Mouse (Mus musculus): ENCODE data around the gene Ttc23. TPM values are rescaled to one million over a fixed set of nuclear protein-coding genes. Genes with fewer than 3 reads are reported as not detected.
A peak's percentile ranks its signal among the peaks of the same experiment; 100 is the strongest.

Gene Ttc23
- polyA plus RNA-seq, 1 experiment from 2014 or later, result 34.1 TPM

DNA sequence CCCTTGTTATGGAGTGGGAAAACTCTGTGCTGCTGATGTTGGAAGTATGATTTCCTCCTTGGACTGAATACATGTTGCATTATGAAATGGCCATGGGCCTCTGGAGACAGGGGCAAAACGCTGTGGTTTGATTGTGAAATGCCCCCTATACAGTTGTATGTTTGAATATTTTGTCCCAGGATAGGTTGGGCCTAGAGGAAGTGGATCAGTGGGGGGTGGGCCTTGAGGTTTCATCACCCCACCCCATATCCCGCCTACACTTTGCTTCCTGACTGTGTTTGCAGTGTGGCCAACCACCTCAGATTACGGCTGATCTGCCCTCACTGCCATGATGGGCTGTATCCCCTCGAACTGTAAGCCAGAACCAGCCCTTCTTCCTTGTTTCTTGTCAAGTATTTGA is 81.0 kb downstream of the Ttc23 start:
- H3K9ac ChIP-seq, result no peak overlapping the region
- H3K9me3 ChIP-seq, result no peaks in the 10 kb centered on the region
- H3K27ac ChIP-seq, result no peak overlapping the region
- H3K4me2 ChIP-seq, result no peak overlapping the region
- no peaks in the 10 kb centered on the region for H3K27me3 ChIP-seq
- H3K4me3 ChIP-seq, result no peak overlapping the region
- WGBS, result 95% methylated on average over 4 of the region's 4 CpGs
- no peaks in the 10 kb centered on the region for H3K4me1 ChIP-seq
- ATAC-seq (ENCODE audit: insufficient number of reproducible peaks, low FRiP score, low TSS enrichment, low read depth), result no peak
- H3K36me3 ChIP-seq, result peaks cover 45% of the 10 kb centered on the region

DNA sequence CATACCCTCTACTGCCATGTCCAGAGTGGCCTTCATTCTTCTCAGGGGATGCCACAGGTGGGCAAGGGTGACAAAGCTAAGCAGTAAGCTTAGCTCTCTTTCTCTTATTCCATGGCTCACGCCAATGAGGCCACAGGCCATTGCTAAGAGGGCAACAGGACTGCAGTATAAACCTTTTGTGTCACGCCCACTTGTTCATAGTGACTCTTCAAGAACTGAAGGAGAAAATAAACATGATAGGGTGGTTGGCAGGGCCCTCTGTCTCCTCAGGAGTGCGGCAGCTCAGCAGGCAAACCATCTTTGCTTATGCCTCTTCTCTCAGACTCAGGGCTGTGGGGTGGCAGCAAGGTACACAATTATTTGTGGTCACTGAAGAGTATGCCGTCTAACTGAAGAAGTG is 81.6 kb downstream of the Ttc23 start:
- ATAC-seq (ENCODE audit: insufficient number of reproducible peaks, low FRiP score, low TSS enrichment, low read depth), result no peak
- Histone ChIP-seq H3K4me1 (no peaks in the 10 kb centered on the region), H3K36me3 (peaks cover 45% of the 10 kb centered on the region), H3K27ac (no peak overlapping the region), H3K4me2 (no peak overlapping the region), H3K9ac (no peak overlapping the region), H3K4me3 (no peak overlapping the region), H3K9me3 (no peaks in the 10 kb centered on the region), H3K27me3 (no peaks in the 10 kb centered on the region)
- 93% methylated on average over 4 of the region's 4 CpGs for WGBS

DNA sequence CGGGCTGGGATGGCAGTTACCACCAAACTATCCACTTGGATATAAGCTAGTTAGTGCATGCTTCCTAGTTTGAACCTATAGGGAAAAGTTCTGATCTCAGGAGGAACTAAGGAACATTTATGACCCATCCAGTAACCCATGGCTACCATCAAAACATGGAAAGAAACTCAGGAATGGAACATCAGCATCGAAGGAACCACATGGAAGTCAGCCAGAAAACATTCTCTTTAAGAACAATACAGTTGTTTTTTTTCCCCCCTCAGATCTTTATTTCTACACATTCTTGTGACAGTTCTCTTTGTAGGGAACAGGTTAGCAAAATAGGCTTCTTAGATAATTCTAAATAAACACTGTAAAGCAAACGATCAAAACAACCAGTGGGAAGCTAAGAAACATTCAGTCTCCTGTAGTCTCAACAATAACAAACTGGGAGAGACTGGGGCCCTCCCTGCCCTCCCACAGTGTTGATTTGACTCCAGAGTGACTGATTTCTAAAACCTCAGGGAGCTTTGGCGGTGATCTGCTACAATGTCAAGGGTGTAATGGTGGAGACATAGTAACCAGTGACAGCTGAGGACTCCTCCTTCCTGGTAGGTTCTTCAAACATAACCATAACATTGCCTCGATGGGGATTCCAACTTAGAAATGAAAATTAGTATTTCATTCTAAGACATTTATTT is 83.4 kb downstream of the Ttc23 start:
- ATAC-seq (ENCODE audit: insufficient number of reproducible peaks, low FRiP score, low TSS enrichment, low read depth), result no peak
- WGBS, result 65% methylated on average over 5 of the region's 5 CpGs

GRCm38 (mm10) chr7:67732276-67732675 is 85.1 kb downstream of the Ttc23 start:
- Histone ChIP-seq H3K27ac (no peak overlapping the region), H3K9me3 (no peaks in the 10 kb centered on the region), H3K27me3 (no peaks in the 10 kb centered on the region), H3K9ac (no peak overlapping the region), H3K36me3 (peaks cover 28% of the 10 kb centered on the region), H3K4me2 (no peak overlapping the region), H3K4me1 (no peaks in the 10 kb centered on the region), H3K4me3 (no peak overlapping the region)
- 76% methylated on average over 4 of the region's 4 CpGs for WGBS
- no peak for ATAC-seq (ENCODE audit: insufficient number of reproducible peaks, low FRiP score, low TSS enrichment, low read depth)

More for the DNA sequence above, 83.4 kb downstream of the Ttc23 start:
- H3K9ac ChIP-seq, result no peak overlapping the region
- H3K4me3 ChIP-seq, result no peak overlapping the region
- H3K27ac ChIP-seq, result no peak overlapping the region
- H3K9me3 ChIP-seq, result no peaks in the 10 kb centered on the region
- no peaks in the 10 kb centered on the region for H3K4me1 ChIP-seq
- H3K27me3 ChIP-seq, result no peaks in the 10 kb centered on the region
- H3K36me3 ChIP-seq, result peaks cover 45% of the 10 kb centered on the region
- H3K4me2 ChIP-seq, result no peak overlapping the region

GRCm38 (mm10) chr7:67740382-67740781 is 93.2 kb downstream of the Ttc23 start:
- H3K27me3 ChIP-seq, result no peaks in the 10 kb centered on the region
- 51% methylated on average over 4 of the region's 4 CpGs for WGBS
- peak overlapping the region; percentile 76 for H3K27ac ChIP-seq
- H3K9me3 ChIP-seq, result no peaks in the 10 kb centered on the region
- 0 out of 2 replicates have a peak, but pooled peaks cover under 1% of the 10 kb centered on the region for H3K36me3 ChIP-seq
- peaks cover 24% of the 10 kb centered on the region for H3K4me1 ChIP-seq
- H3K4me2 ChIP-seq, result no peak overlapping the region
- no peak for ATAC-seq (ENCODE audit: insufficient number of reproducible peaks, low FRiP score, low TSS enrichment, low read depth)
- no peak overlapping the region for H3K4me3 ChIP-seq
- H3K9ac ChIP-seq, result no peak overlapping the region

GRCm38 (mm10) chr7:67740796-67741195 is 93.6 kb downstream of the Ttc23 start:
- H3K9me3 ChIP-seq, result no peaks in the 10 kb centered on the region
- H3K27ac ChIP-seq, result peak overlapping the region; percentile 54
- 43% methylated on average over 5 of the region's 5 CpGs for WGBS
- no peak overlapping the region for H3K9ac ChIP-seq
- no peak overlapping the region for H3K4me2 ChIP-seq
- peak; percentile 55 for ATAC-seq (ENCODE audit: insufficient number of reproducible peaks, low FRiP score, low TSS enrichment, low read depth)
- no peaks in the 10 kb centered on the region for H3K27me3 ChIP-seq
- H3K4me3 ChIP-seq, result no peak overlapping the region
- peaks cover 24% of the 10 kb centered on the region for H3K4me1 ChIP-seq
- H3K36me3 ChIP-seq, result no peaks in the 10 kb centered on the region

DNA sequence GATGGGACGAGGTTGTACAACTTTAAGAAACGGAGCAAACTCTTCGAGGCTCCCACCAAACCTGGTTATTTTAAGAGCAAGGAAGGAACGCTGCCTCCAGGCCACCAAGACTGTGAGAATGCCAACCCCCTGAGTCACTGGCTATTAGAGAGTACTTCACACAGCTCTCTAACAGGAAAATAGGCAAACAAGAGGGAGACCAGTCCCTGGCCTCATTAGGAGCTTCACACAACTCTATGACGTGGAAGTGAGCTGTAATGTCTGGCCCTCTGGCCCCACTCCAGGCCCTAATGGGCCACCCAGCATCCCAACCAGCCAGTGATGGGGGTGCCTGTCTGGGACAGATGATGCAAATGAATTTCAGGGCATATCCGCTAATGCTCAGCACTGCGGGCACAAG is 94.5 kb downstream of the Ttc23 start:
- H3K4me2 ChIP-seq, result no peak overlapping the region
- H3K36me3 ChIP-seq, result no peaks in the 10 kb centered on the region
- H3K9me3 ChIP-seq, result no peaks in the 10 kb centered on the region
- 42% methylated on average over 7 of the region's 7 CpGs for WGBS
- H3K4me3 ChIP-seq, result no peak overlapping the region
- no peaks in the 10 kb centered on the region for H3K27me3 ChIP-seq
- H3K9ac ChIP-seq, result no peak overlapping the region
- H3K27ac ChIP-seq, result no peak overlapping the region; the same call in none of the 2 replicates
- peaks cover 24% of the 10 kb centered on the region for H3K4me1 ChIP-seq
- ATAC-seq (ENCODE audit: insufficient number of reproducible peaks, low FRiP score, low TSS enrichment, low read depth), result no peak

GRCm38 (mm10) chr7:67747731-67748305 is 100.6 kb downstream of the Ttc23 start:
- WGBS, result 76% methylated on average over 4 of the region's 4 CpGs
- ATAC-seq (ENCODE audit: insufficient number of reproducible peaks, low FRiP score, low TSS enrichment, low read depth), result no peak
- no peak overlapping the region for H3K4me2 ChIP-seq
- no peaks in the 10 kb centered on the region for H3K9me3 ChIP-seq
- H3K27ac ChIP-seq, result no peak overlapping the region
- no peaks in the 10 kb centered on the region for H3K36me3 ChIP-seq
- no peak overlapping the region for H3K9ac ChIP-seq
- H3K4me3 ChIP-seq, result no peak overlapping the region
- no peaks in the 10 kb centered on the region for H3K27me3 ChIP-seq
- peaks cover 18% of the 10 kb centered on the region for H3K4me1 ChIP-seq

DNA sequence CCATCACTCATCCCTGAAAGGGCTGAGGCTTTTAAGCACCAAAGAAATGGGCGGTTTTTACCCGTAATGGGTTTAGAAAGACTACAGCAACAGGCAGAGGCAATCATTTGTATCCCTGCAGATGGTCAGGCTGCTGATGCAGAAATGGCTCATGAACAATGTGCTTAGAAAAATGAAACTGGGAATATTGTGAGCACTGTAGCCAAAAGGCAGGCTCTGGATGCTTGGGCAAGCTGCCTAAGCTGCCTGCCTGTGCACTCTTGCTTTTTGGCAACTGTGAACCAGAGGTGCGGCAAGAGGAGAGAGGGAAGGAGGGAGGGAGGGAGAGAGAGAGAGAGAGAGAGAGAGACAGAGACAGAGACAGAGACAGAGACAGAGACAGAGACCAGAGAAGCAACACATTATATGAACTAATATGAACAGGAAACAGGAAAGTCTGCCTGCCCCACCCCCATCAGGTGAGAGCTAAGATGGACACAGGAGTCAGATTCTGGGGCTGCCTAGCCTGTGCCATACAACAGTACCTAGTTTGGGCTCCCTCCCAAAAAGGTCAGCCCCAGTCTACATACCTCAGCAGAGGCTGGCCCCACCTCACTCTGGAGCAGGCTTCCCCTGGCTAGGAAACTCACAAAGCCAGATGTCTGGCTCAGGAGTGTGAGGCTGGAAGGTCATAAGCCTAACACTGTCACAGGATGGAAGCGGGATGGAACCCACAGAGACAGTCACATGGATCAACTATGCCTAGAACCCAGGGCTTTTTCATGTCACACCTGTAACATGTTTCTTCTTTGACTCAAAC is 102.4 kb downstream of the Ttc23 start:
- no peak overlapping the region for H3K4me2 ChIP-seq
- H3K9me3 ChIP-seq, result no peaks in the 10 kb centered on the region
- ATAC-seq (ENCODE audit: insufficient number of reproducible peaks, low FRiP score, low TSS enrichment, low read depth), result no peak
- H3K27me3 ChIP-seq, result no peaks in the 10 kb centered on the region
- no peak overlapping the region for H3K27ac ChIP-seq
- no peak overlapping the region for H3K9ac ChIP-seq
- no peaks in the 10 kb centered on the region for H3K36me3 ChIP-seq
- 67% methylated on average over 4 of the region's 4 CpGs for WGBS
- H3K4me1 ChIP-seq, result peaks cover 19% of the 10 kb centered on the region
- H3K4me3 ChIP-seq, result no peak overlapping the region

GRCm38 (mm10) chr7:67754606-67755005 is 107.4 kb downstream of the Ttc23 start:
- H3K9ac ChIP-seq, result no peak overlapping the region
- no peak for ATAC-seq (ENCODE audit: insufficient number of reproducible peaks, low FRiP score, low TSS enrichment, low read depth)
- H3K4me2 ChIP-seq, result no peak overlapping the region
- 52% methylated on average over 11 of the region's 11 CpGs for WGBS
- H3K27ac ChIP-seq, result peak overlapping the region; percentile 54; the same call in 1 of the 2 replicates
- H3K4me3 ChIP-seq, result no peak overlapping the region
- no peaks in the 10 kb centered on the region for H3K36me3 ChIP-seq
- H3K4me1 ChIP-seq, result peaks cover 23% of the 10 kb centered on the region
- H3K27me3 ChIP-seq, result peaks cover 15% of the 10 kb centered on the region
- H3K9me3 ChIP-seq, result no peaks in the 10 kb centered on the region

- no peak overlapping the region for H3K9ac ChIP-seq
- peaks cover 22% of the 10 kb centered on the region for H3K4me1 ChIP-seq
- H3K27ac ChIP-seq, result no peak overlapping the region
- H3K27me3 ChIP-seq, result peaks cover 17% of the 10 kb centered on the region
- no peak for ATAC-seq (ENCODE audit: insufficient number of reproducible peaks, low FRiP score, low TSS enrichment, low read depth)
- 86% methylated on average over 7 of the region's 7 CpGs for WGBS
- no peaks in the 10 kb centered on the region for H3K36me3 ChIP-seq
- no peak overlapping the region for H3K4me3 ChIP-seq
- H3K4me2 ChIP-seq, result no peak overlapping the region
- no peaks in the 10 kb centered on the region for H3K9me3 ChIP-seq
Measured at GRCm38 (mm10) chr7:67755366-67755765, 108.2 kb downstream of the Ttc23 start.

DNA sequence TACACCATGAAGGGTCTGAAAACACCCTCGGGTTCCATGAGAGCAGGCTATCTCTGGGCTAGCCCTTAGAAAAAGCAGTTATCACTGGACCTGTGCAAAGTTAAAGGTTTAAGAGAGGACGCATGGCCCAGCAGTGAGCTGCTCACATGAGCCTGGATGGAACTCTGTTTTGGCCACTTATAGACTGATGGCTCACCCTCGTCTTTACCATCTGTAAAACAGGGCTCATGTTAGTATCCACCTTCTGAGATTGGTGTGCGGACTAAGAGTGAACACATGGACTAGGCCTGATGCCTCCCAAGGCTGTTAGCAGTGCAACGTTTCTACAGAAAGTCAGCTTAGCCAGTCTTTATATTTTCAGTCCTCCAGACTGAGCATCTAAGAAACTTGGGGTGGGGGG is 109.4 kb downstream of the Ttc23 start:
- ATAC-seq (ENCODE audit: insufficient number of reproducible peaks, low FRiP score, low TSS enrichment, low read depth), result no peak
- 84% methylated on average over 5 of the region's 5 CpGs for WGBS
- H3K4me2 ChIP-seq, result no peak overlapping the region

More for the DNA sequence above, 109.4 kb downstream of the Ttc23 start:
- H3K9ac ChIP-seq, result no peak overlapping the region
- peaks cover 22% of the 10 kb centered on the region for H3K4me1 ChIP-seq
- no peaks in the 10 kb centered on the region for H3K36me3 ChIP-seq
- H3K27ac ChIP-seq, result no peak overlapping the region
- H3K9me3 ChIP-seq, result no peaks in the 10 kb centered on the region
- peaks cover 28% of the 10 kb centered on the region for H3K27me3 ChIP-seq
- no peak overlapping the region for H3K4me3 ChIP-seq
